Mouse (Mus musculus): ENCODE results near the gene Ddc. TPM values are rescaled to one million over a fixed set of nuclear protein-coding genes. Genes with fewer than 3 reads are reported as not detected.

Ddc gene
- polyA plus RNA-seq, 1 experiment: 0.78 TPM

GRCm38 (mm10) chr11:11841590-11841989, 56.4 kb downstream of the Ddc start:
- no peaks in the 10 kb centered on the region for H3K27me3 ChIP-seq (ENCODE audit: control insufficient read depth, insufficient read depth, low read length)
- H3K4me3 ChIP-seq (ENCODE audit: control insufficient read depth, insufficient read depth, low read length): no peak overlapping the region
- no peak for DNase-seq
- H3K27ac ChIP-seq (ENCODE audit: control insufficient read depth, insufficient read depth, low read length): no peak overlapping the region
- 88% methylated on average over 4 of the region's 4 CpGs for WGBS
- peaks cover 4% of the 10 kb centered on the region for H3K4me1 ChIP-seq (replicated peaks; ENCODE audit: control insufficient read depth, insufficient read depth, low read length)
- H3K36me3 ChIP-seq (ENCODE audit: control insufficient read depth, insufficient read depth, low read length): no peaks in the 10 kb centered on the region
- TF ChIP-seq CTCF (IDR thresholded peaks at IDR 0.05; ENCODE audit: borderline replicate concordance, control insufficient read depth, extremely low read depth, insufficient read depth, low read length, poor library complexity): no peak
- TF ChIP-seq POLR2A (IDR thresholded peaks at IDR 0.05; ENCODE audit: control insufficient read depth, extremely low read depth, insufficient read depth, low read length, poor library complexity): no peak

GRCm38 (mm10) chr11:11840746-11841145, 57.2 kb downstream of the Ddc start:
- TF ChIP-seq CTCF (IDR thresholded peaks at IDR 0.05; ENCODE audit: borderline replicate concordance, control insufficient read depth, extremely low read depth, insufficient read depth, low read length, poor library complexity) (no peak), POLR2A (IDR thresholded peaks at IDR 0.05; ENCODE audit: control insufficient read depth, extremely low read depth, insufficient read depth, low read length, poor library complexity) (no peak)
- Histone ChIP-seq H3K36me3 (ENCODE audit: control insufficient read depth, insufficient read depth, low read length) (no peaks in the 10 kb centered on the region), H3K27me3 (ENCODE audit: control insufficient read depth, insufficient read depth, low read length) (no peaks in the 10 kb centered on the region), H3K4me1 (replicated peaks; ENCODE audit: control insufficient read depth, insufficient read depth, low read length) (peaks cover 8% of the 10 kb centered on the region), H3K4me3 (ENCODE audit: control insufficient read depth, insufficient read depth, low read length) (no peak overlapping the region), H3K27ac (ENCODE audit: control insufficient read depth, insufficient read depth, low read length) (no peak overlapping the region)
- no peak for DNase-seq
- 96% methylated on average over 2 of the region's 2 CpGs for WGBS

DNA sequence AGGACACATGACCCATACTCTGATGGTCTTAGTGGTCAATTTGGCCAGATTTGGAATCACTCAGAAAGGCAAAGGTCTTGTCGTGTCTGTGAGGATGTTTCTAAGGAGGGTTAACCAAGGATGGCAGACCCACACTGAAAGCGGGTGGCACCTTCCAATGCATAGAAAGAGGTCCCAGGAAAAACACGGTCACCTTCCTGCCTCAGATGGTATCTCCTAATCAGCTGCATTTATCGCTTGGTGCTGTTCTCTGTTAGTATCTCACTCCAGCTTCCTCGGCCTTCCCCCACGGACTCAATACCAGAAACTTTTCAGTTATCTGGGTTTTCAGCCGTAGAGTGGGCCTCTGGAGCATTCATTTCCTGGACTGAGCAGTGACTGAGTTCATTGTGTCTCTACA, 58.1 kb downstream of the Ddc start:
- H3K27ac ChIP-seq (ENCODE audit: control insufficient read depth, insufficient read depth, low read length): no peak overlapping the region
- H3K4me3 ChIP-seq (ENCODE audit: control insufficient read depth, insufficient read depth, low read length): no peak overlapping the region
- no peaks in the 10 kb centered on the region for H3K27me3 ChIP-seq (ENCODE audit: control insufficient read depth, insufficient read depth, low read length)
- H3K36me3 ChIP-seq (ENCODE audit: control insufficient read depth, insufficient read depth, low read length): no peaks in the 10 kb centered on the region
- WGBS: 98% methylated on average over 7 of the region's 7 CpGs
- H3K4me1 ChIP-seq (replicated peaks; ENCODE audit: control insufficient read depth, insufficient read depth, low read length): peaks cover 8% of the 10 kb centered on the region
- no peak for DNase-seq
- TF ChIP-seq CTCF (IDR thresholded peaks at IDR 0.05; ENCODE audit: borderline replicate concordance, control insufficient read depth, extremely low read depth, insufficient read depth, low read length, poor library complexity) (no peak), POLR2A (IDR thresholded peaks at IDR 0.05; ENCODE audit: control insufficient read depth, extremely low read depth, insufficient read depth, low read length, poor library complexity) (no peak)

GRCm38 (mm10) chr11:11837384-11837783, 60.6 kb downstream of the Ddc start:
- no peak overlapping the region for H3K27ac ChIP-seq (ENCODE audit: control insufficient read depth, insufficient read depth, low read length)
- H3K27me3 ChIP-seq (ENCODE audit: control insufficient read depth, insufficient read depth, low read length): no peaks in the 10 kb centered on the region

GRCm38 (mm10) chr11:11836713-11837370, 61.1 kb downstream of the Ddc start:
- no peak for DNase-seq
- WGBS: 12% methylated on average over 18 of the region's 18 CpGs
- H3K27me3 ChIP-seq (ENCODE audit: control insufficient read depth, insufficient read depth, low read length): no peaks in the 10 kb centered on the region
- peaks cover 8% of the 10 kb centered on the region for H3K4me1 ChIP-seq (replicated peaks; ENCODE audit: control insufficient read depth, insufficient read depth, low read length)
- H3K36me3 ChIP-seq (ENCODE audit: control insufficient read depth, insufficient read depth, low read length): no peaks in the 10 kb centered on the region
- peak overlapping the region; percentile 33 for H3K4me3 ChIP-seq (ENCODE audit: control insufficient read depth, insufficient read depth, low read length)
- TF ChIP-seq CTCF (IDR thresholded peaks at IDR 0.05; ENCODE audit: borderline replicate concordance, control insufficient read depth, extremely low read depth, insufficient read depth, low read length, poor library complexity): no peak
- no peak for TF ChIP-seq POLR2A (IDR thresholded peaks at IDR 0.05; ENCODE audit: control insufficient read depth, extremely low read depth, insufficient read depth, low read length, poor library complexity)
- no peak overlapping the region for H3K27ac ChIP-seq (ENCODE audit: control insufficient read depth, insufficient read depth, low read length)

More at GRCm38 (mm10) chr11:11837384-11837783, 60.6 kb downstream of the Ddc start:
- WGBS: 89% methylated on average over 5 of the region's 5 CpGs
- peaks cover 8% of the 10 kb centered on the region for H3K4me1 ChIP-seq (replicated peaks; ENCODE audit: control insufficient read depth, insufficient read depth, low read length)
- no peaks in the 10 kb centered on the region for H3K36me3 ChIP-seq (ENCODE audit: control insufficient read depth, insufficient read depth, low read length)
- TF ChIP-seq POLR2A (IDR thresholded peaks at IDR 0.05; ENCODE audit: control insufficient read depth, extremely low read depth, insufficient read depth, low read length, poor library complexity) (no peak), CTCF (IDR thresholded peaks at IDR 0.05; ENCODE audit: borderline replicate concordance, control insufficient read depth, extremely low read depth, insufficient read depth, low read length, poor library complexity) (no peak)
- DNase-seq: no peak
- no peak overlapping the region for H3K4me3 ChIP-seq (ENCODE audit: control insufficient read depth, insufficient read depth, low read length)

DNA sequence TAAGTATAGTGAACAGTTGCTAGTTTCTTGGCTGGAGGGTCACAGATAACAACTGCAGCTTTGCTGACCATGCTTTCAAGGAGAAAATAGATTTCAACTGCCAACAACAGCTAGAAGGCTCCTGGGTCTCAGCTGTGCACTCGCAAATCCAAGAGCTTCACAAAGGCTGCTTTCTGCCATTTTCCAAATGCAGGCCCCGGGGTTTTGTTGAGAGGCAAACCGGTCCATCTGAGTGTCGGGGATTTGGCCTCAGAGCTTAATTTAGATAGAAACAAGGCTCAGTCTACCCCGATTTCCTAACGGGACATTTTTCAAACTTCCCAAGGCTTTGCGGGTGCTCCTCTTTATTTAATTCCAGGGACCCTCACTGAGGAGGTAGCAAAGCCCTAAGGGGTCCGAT, 61.7 kb downstream of the Ddc start:
- Histone ChIP-seq H3K27ac (ENCODE audit: control insufficient read depth, insufficient read depth, low read length) (no peak overlapping the region), H3K27me3 (ENCODE audit: control insufficient read depth, insufficient read depth, low read length) (no peaks in the 10 kb centered on the region), H3K4me1 (replicated peaks; ENCODE audit: control insufficient read depth, insufficient read depth, low read length) (peaks cover 8% of the 10 kb centered on the region), H3K36me3 (ENCODE audit: control insufficient read depth, insufficient read depth, low read length) (no peaks in the 10 kb centered on the region), H3K4me3 (ENCODE audit: control insufficient read depth, insufficient read depth, low read length) (no peak overlapping the region)
- no peak for TF ChIP-seq CTCF (IDR thresholded peaks at IDR 0.05; ENCODE audit: borderline replicate concordance, control insufficient read depth, extremely low read depth, insufficient read depth, low read length, poor library complexity)
- no peak for TF ChIP-seq POLR2A (IDR thresholded peaks at IDR 0.05; ENCODE audit: control insufficient read depth, extremely low read depth, insufficient read depth, low read length, poor library complexity)
- DNase-seq: no peak
- WGBS: 45% methylated on average over 8 of the region's 8 CpGs

DNA sequence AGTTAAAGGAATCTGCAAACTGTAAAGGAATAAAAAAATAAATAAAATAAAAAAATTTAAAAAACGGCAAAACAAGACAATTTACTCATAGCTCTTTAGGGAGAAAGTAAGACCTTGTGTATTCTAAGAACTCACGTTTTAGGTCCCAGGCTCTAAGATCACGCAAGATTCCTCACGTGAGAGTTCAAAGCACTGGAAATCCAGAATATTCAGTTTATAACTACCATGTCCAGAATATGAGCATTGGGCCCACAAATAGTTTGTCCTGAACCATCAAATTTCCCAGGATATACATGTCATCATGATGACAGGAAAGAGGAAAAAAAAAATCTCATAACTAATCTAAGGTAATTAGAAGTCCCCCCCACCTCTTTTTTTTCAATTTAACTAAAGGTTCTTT, 62.2 kb downstream of the Ddc start:
- H3K4me3 ChIP-seq (ENCODE audit: control insufficient read depth, insufficient read depth, low read length): no peak overlapping the region
- no peak for DNase-seq
- H3K4me1 ChIP-seq (replicated peaks; ENCODE audit: control insufficient read depth, insufficient read depth, low read length): peaks cover 8% of the 10 kb centered on the region
- TF ChIP-seq POLR2A (IDR thresholded peaks at IDR 0.05; ENCODE audit: control insufficient read depth, extremely low read depth, insufficient read depth, low read length, poor library complexity): no peak
- TF ChIP-seq CTCF (IDR thresholded peaks at IDR 0.05; ENCODE audit: borderline replicate concordance, control insufficient read depth, extremely low read depth, insufficient read depth, low read length, poor library complexity): no peak
- 95% methylated on average over 4 of the region's 4 CpGs for WGBS
- no peak overlapping the region for H3K27ac ChIP-seq (ENCODE audit: control insufficient read depth, insufficient read depth, low read length)
- no peaks in the 10 kb centered on the region for H3K27me3 ChIP-seq (ENCODE audit: control insufficient read depth, insufficient read depth, low read length)
- H3K36me3 ChIP-seq (ENCODE audit: control insufficient read depth, insufficient read depth, low read length): no peaks in the 10 kb centered on the region
